Mouse (Mus musculus) limb, embryonic 14.5 days (tissue): Measurements from ENCODE around the gene Tiprl. TPM values are rescaled to one million over a fixed set of nuclear protein-coding genes. Genes with fewer than 3 reads are reported as not detected.

Experiments used
- ATAC-seq: fragments of 200-750 bp; cut with Nextera tagmentation; 2 replicates; pipeline ENCODE4 v1.8.0; 2017; ENCODE audit warnings: low read depth, moderate number of reproducible peaks, moderate TSS enrichment; ENCODE audit not compliant: low FRiP score
- DNase-seq: peaks from one replicate; pipeline ENCODE4 v3.0.0-alpha.2; 2015; ENCODE audit warnings: low spot score
- H3K27ac ChIP-seq: fragments of 300-500 bp; sonication (generic); replicated peaks from 2 replicates; pipeline ENCODE4 v1.5.1; 2014; ENCODE audit warnings: low read depth, mild to moderate bottlenecking, low read length, moderate library complexity, mixed read lengths
- H3K27me3 ChIP-seq: fragments of 300-500 bp; sonication (generic); 2 replicates; pipeline ENCODE4 v1.6.1; 2014; ENCODE audit warnings: low read length, mixed read lengths; ENCODE audit not compliant: control insufficient read depth, insufficient read depth
- H3K36me3 ChIP-seq: fragments of 300-500 bp; sonication (generic); 2 replicates; pipeline ENCODE4 v1.6.1; 2014; ENCODE audit warnings: mild to moderate bottlenecking, low read length, moderate library complexity, mixed read lengths; ENCODE audit not compliant: control insufficient read depth, insufficient read depth
- H3K4me1 ChIP-seq: fragments of 300-500 bp; sonication (generic); 2 replicates; pipeline ENCODE4 v1.6.1; 2014; ENCODE audit warnings: antibody characterized with exemption, low read length, mixed read lengths; ENCODE audit not compliant: control insufficient read depth, insufficient read depth
- H3K4me2 ChIP-seq: fragments of 300-500 bp; sonication (generic); replicated peaks from 2 replicates; pipeline ENCODE4 v1.6.1; 2014; ENCODE audit warnings: low read depth, mild to moderate bottlenecking, low read length, moderate library complexity; ENCODE audit not compliant: severe bottlenecking
- H3K4me3 ChIP-seq: fragments of 300-500 bp; sonication (generic); replicated peaks from 2 replicates; pipeline ENCODE4 v1.5.1; 2014; ENCODE audit warnings: low read length
- H3K9ac ChIP-seq: fragments of 300-500 bp; sonication (generic); 2 replicates; pipeline ENCODE4 v1.6.1; 2014; ENCODE audit warnings: mild to moderate bottlenecking, low read depth, low read length, moderate library complexity; ENCODE audit not compliant: severe bottlenecking
- H3K9me3 ChIP-seq: fragments of 300-500 bp; sonication (generic); 2 replicates; pipeline ENCODE4 v1.6.1; 2016; ENCODE audit warnings: low read length; ENCODE audit not compliant: control insufficient read depth
- POLR2A ChIP-seq: fragments of 200-500 bp; IDR thresholded peaks from 2 replicates; pipeline ENCODE4 v1.8.0; 2012; ENCODE audit warnings: inconsistent platforms, mild to moderate bottlenecking, moderate library complexity, borderline replicate concordance; ENCODE audit not compliant: insufficient read depth, insufficient read length; ENCODE audit errors: extremely low read depth
- WGBS: fragments of 180-500 bp; shearing (Covaris S2); extraction: QIAGEN DNeasy Blood & Tissue Kit; methylation state at CpG from one replicate; pipeline ENCODE4 v1.1.7; 2014; 5-methylcytosine and 5-hydroxymethylcytosine counted together
- polyA plus RNA-seq, 2 experiments: library from polyadenylated mRNA; depleted of rRNA in 1 of 2; stranded (reverse) in 1 of 2; unstranded in 1 of 2; fragments of >200 nt; fragmentation: Nextera tagmentation in 1 of 2; extraction: Ambion mirVana in 1 of 2; gene quantifications; 2 replicates each; pipeline versions ENCODE4 v1.2.1 to v1.2.3; 2012 to 2014

Tiprl gene
- polyA plus RNA-seq, 2 experiments = 52.4 to 84.9 TPM

DNA sequence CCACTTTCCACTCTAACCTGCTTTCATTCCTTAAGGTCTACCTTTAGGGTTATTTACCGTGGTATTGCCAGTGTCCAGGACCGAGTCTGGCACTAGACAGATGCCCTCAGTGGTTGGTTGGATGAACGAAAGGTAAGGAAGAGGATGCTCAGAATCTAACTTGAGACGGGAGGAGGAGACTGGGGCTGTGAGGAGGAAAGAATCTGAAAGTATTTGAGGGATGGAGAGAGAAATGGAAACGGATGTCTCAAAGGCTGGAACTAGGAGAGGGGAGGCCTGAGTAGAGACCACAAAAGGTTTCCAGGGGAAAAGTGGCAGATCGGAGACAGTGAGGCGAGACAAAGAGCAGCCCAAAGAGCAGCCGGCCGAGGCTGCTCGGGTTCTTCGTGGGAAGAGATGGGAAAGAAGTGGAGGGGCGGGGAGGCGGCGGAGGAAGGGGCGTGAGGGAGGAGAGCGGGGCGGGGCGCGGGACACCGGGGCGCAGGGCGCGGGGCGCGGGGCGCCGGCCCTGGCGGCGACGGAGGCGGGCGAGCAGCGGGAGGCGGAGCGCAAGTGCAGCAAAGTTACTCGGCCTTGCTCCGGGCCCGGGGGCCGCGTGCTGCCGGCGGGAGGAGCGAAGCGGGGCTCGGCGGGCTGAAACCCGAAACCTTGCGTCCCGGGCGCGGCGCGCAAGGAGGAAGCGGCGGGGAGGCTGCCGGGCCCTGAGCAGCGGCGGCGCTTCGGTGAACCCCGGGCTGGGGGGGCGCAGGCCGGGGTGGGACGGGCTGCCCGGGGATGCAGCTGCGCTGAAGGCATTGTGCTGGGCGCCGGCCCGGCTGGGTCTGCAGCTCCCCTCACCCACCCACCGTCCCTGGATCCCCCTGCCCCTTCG is 44.8 kb upstream of the Tiprl start:
- peak overlapping the region; percentile 86 for H3K9ac ChIP-seq
- DNase-seq (peak; percentile 73), ATAC-seq (peak; percentile 91)
- WGBS = under 1% methylated on average over 31 of the region's 71 CpGs
- TF ChIP-seq POLR2A = peak; percentile 71; the same call in 1 of the 2 replicates
- no peaks in the 10 kb centered on the region for H3K36me3 ChIP-seq
- peak overlapping the region; percentile 91 for H3K27ac ChIP-seq
- no peaks in the 10 kb centered on the region for H3K9me3 ChIP-seq
- peak overlapping the region; percentile 89 for H3K4me2 ChIP-seq
- peaks cover 19% of the 10 kb centered on the region for H3K4me1 ChIP-seq
- no peaks in the 10 kb centered on the region for H3K27me3 ChIP-seq
- H3K4me3 ChIP-seq = peak overlapping the region; percentile 74

GRCm38 (mm10) chr1:165280741-165281140 is 43.9 kb upstream of the Tiprl start:
- WGBS = 23% methylated on average over 10 of the region's 10 CpGs
- DNase-seq (no peak), ATAC-seq (no peak)
- no peak for TF ChIP-seq POLR2A
- Histone ChIP-seq H3K9ac (peak overlapping the region; percentile 86), H3K4me2 (peak overlapping the region; percentile 89), H3K4me1 (peaks cover 19% of the 10 kb centered on the region), H3K4me3 (peak overlapping the region; percentile 74), H3K27me3 (no peaks in the 10 kb centered on the region), H3K27ac (peak overlapping the region; percentile 91; the same call in 1 of the 2 replicates), H3K36me3 (no peaks in the 10 kb centered on the region), H3K9me3 (no peaks in the 10 kb centered on the region)

- no peak overlapping the region for H3K4me2 ChIP-seq
- no peak overlapping the region for H3K9ac ChIP-seq
- no peak for ATAC-seq
- WGBS = 86% methylated on average over 6 of the region's 6 CpGs
- H3K4me3 ChIP-seq = no peak overlapping the region
- no peaks in the 10 kb centered on the region for H3K27me3 ChIP-seq
- no peak overlapping the region for H3K27ac ChIP-seq
- no peaks in the 10 kb centered on the region for H3K36me3 ChIP-seq
- no peak for TF ChIP-seq POLR2A
- no peak for DNase-seq
- H3K9me3 ChIP-seq = no peaks in the 10 kb centered on the region
- H3K4me1 ChIP-seq = no peaks in the 10 kb centered on the region
These were observed 38.1 kb upstream of the Tiprl start for GRCm38 (mm10) chr1:165274946-165275345.

- H3K36me3 ChIP-seq = no peaks in the 10 kb centered on the region
- H3K4me3 ChIP-seq = no peak overlapping the region
- no peak overlapping the region for H3K27ac ChIP-seq
- 49% methylated on average over 11 of the region's 11 CpGs for WGBS
- no peak overlapping the region for H3K9ac ChIP-seq
- peak; percentile 34 for DNase-seq
- TF ChIP-seq POLR2A = no peak
- ATAC-seq = no peak
- H3K9me3 ChIP-seq = no peaks in the 10 kb centered on the region
- H3K4me2 ChIP-seq = no peak overlapping the region
- no peaks in the 10 kb centered on the region for H3K4me1 ChIP-seq
- H3K27me3 ChIP-seq = no peaks in the 10 kb centered on the region
These were observed 15.4 kb upstream of the Tiprl start for GRCm38 (mm10) chr1:165252027-165252671.

- Histone ChIP-seq H3K9me3 (no peaks in the 10 kb centered on the region), H3K4me1 (no peaks in the 10 kb centered on the region), H3K27me3 (no peaks in the 10 kb centered on the region), H3K9ac (no peak overlapping the region), H3K4me3 (no peak overlapping the region), H3K27ac (no peak overlapping the region), H3K36me3 (no peaks in the 10 kb centered on the region), H3K4me2 (no peak overlapping the region)
- ATAC-seq = no peak
- no peak for DNase-seq
- 79% methylated on average over 2 of the region's 2 CpGs for WGBS
- TF ChIP-seq POLR2A = no peak
These were observed 13.8 kb upstream of the Tiprl start for GRCm38 (mm10) chr1:165250546-165250945.
